Mouse (Mus musculus): ENCODE data around the gene Rhbdf1. TPM values are rescaled to one million over a fixed set of nuclear protein-coding genes. Genes with fewer than 3 reads are reported as not detected.

Gene Rhbdf1
- total and polyA plus RNA-seq, 3 experiments: 24.7 to 37.6 (median 34.2) TPM

GRCm38 (mm10) chr11:32161500-32161899, 60.6 kb downstream of the Rhbdf1 start:
- Histone ChIP-seq H3K27me3 (replicated peaks) (peaks cover 33% of the 10 kb centered on the region), H3K4me1 (ENCODE audit: control insufficient read depth in 1 of 2, insufficient read depth in 2 of 2) (peaks cover 3 to 6% of the 10 kb centered on the region in 2 experiments), H3K9ac (ENCODE audit: insufficient read depth, low read depth) (no peak overlapping the region), H3K79me2 (replicated peaks; ENCODE audit: control insufficient read depth, extremely low read depth, insufficient read depth, poor library complexity, severe bottlenecking) (no peaks in the 10 kb centered on the region), H3K4me2 (ENCODE audit: insufficient read depth, low read depth, poor library complexity, severe bottlenecking) (no peak overlapping the region), H3K9me3 (replicated peaks; ENCODE audit: low read length) (no peaks in the 10 kb centered on the region), H3K4me3 (replicated peaks in 1 of 3; ENCODE audit: low read depth in 2 of 3, low read length in 2 of 3, poor library complexity in 1 of 3) (no peak overlapping the region), H3K27ac (ENCODE audit: insufficient read depth, low read depth) (no peak overlapping the region), H3K36me3 (replicated peaks in 1 of 2; ENCODE audit: control insufficient read depth in 1 of 2, insufficient read depth in 1 of 2, low read length in 1 of 2) (no peaks in the 10 kb centered on the region)
- dilution Hi-C loops (cut with MboI; ENCODE audit: extremely low pct_ligation_motif_present, extremely low pct_unique_long_range_greater_than_20kb, low sequenced_read_pairs) (no loop called here), in situ Hi-C loops (cut with MboI; ENCODE audit: low pct_ligation_motif_present, low pct_unique_long_range_greater_than_20kb, low sequenced_read_pairs) (no loop called here)
- TF ChIP-seq IRF4 (IDR thresholded peaks at IDR 0.05; ENCODE audit: low read depth, low read length): no peak
- no peak for TF ChIP-seq ZKSCAN1 (IDR thresholded peaks at IDR 0.05; ENCODE audit: borderline replicate concordance, low read depth, low read length)
- no peak for TF ChIP-seq MEF2A (IDR thresholded peaks at IDR 0.05; ENCODE audit: borderline replicate concordance, low read depth, low read length)
- no peak for TF ChIP-seq CTCF (conservative IDR thresholded peaks at IDR 0.05 in 1 of 2, IDR thresholded peaks at IDR 0.05 in 1 of 2; ENCODE audit: low read depth in 2 of 2, low read length in 2 of 2)
- TF ChIP-seq TBP (conservative IDR thresholded peaks at IDR 0.05; ENCODE audit: low read depth, low read length): no peak
- TF ChIP-seq NELFE (IDR thresholded peaks at IDR 0.05; ENCODE audit: low read depth, low read length): no peak
- TF ChIP-seq TCF12 (IDR thresholded peaks at IDR 0.05; ENCODE audit: low read depth, low read length): no peak
- no peak for TF ChIP-seq ZMIZ1 (IDR thresholded peaks at IDR 0.05; ENCODE audit: low read depth, low read length)
- no peak for TF ChIP-seq HCFC1 (IDR thresholded peaks at IDR 0.05; ENCODE audit: low read depth, low read length)
- no peak for TF ChIP-seq SMC3 (IDR thresholded peaks at IDR 0.05; ENCODE audit: low read depth, low read length)
- TF ChIP-seq USF2 (conservative IDR thresholded peaks at IDR 0.05; ENCODE audit: low read depth, low read length): no peak
- TF ChIP-seq MAFK (IDR thresholded peaks at IDR 0.05; ENCODE audit: insufficient replicate concordance, low read length): no peak
- no peak for DNase-seq (ENCODE audit: extremely low read depth)

GRCm38 (mm10) chr11:32160341-32160740, 61.8 kb downstream of the Rhbdf1 start:
- H3K4me3 ChIP-seq (replicated peaks in 1 of 3; ENCODE audit: low read depth in 2 of 3, low read length in 2 of 3, poor library complexity in 1 of 3): no peak overlapping the region

More at GRCm38 (mm10) chr11:32160341-32160740, 61.8 kb downstream of the Rhbdf1 start:
- Histone ChIP-seq H3K9ac (ENCODE audit: insufficient read depth, low read depth) (no peak overlapping the region), H3K9me3 (replicated peaks; ENCODE audit: low read length) (no peaks in the 10 kb centered on the region), H3K4me2 (ENCODE audit: insufficient read depth, low read depth, poor library complexity, severe bottlenecking) (no peak overlapping the region), H3K4me1 (ENCODE audit: control insufficient read depth in 1 of 2, insufficient read depth in 2 of 2) (peaks cover 3 to 6% of the 10 kb centered on the region in 2 experiments), H3K27me3 (replicated peaks) (peaks cover 33% of the 10 kb centered on the region), H3K27ac (ENCODE audit: insufficient read depth, low read depth) (no peak overlapping the region), H3K36me3 (replicated peaks in 1 of 2; ENCODE audit: control insufficient read depth in 1 of 2, insufficient read depth in 1 of 2, low read length in 1 of 2) (no peaks in the 10 kb centered on the region), H3K79me2 (replicated peaks; ENCODE audit: control insufficient read depth, extremely low read depth, insufficient read depth, poor library complexity, severe bottlenecking) (no peaks in the 10 kb centered on the region)
- TF ChIP-seq MAZ (IDR thresholded peaks at IDR 0.05; ENCODE audit: low read depth, low read length): no peak
- no peak for TF ChIP-seq USF2 (conservative IDR thresholded peaks at IDR 0.05; ENCODE audit: low read depth, low read length)
- TF ChIP-seq RAD21 (IDR thresholded peaks at IDR 0.05; ENCODE audit: low read depth, low read length): no peak
- no peak for TF ChIP-seq SMC3 (IDR thresholded peaks at IDR 0.05; ENCODE audit: low read depth, low read length)
- TF ChIP-seq MXI1 (IDR thresholded peaks at IDR 0.05; ENCODE audit: low read depth, low read length): no peak
- TF ChIP-seq NRF1 (IDR thresholded peaks at IDR 0.05; ENCODE audit: low read depth, low read length): no peak
- no peak for TF ChIP-seq SIN3A (IDR thresholded peaks at IDR 0.05; ENCODE audit: low read length)
- TF ChIP-seq IRF4 (IDR thresholded peaks at IDR 0.05; ENCODE audit: low read depth, low read length): no peak
- TF ChIP-seq MAFK (IDR thresholded peaks at IDR 0.05; ENCODE audit: insufficient replicate concordance, low read length): no peak
- TF ChIP-seq MYC (IDR thresholded peaks at IDR 0.05; ENCODE audit: low read depth, low read length): no peak
- TF ChIP-seq ZC3H11A (IDR thresholded peaks at IDR 0.05; ENCODE audit: low read depth, low read length): no peak
- in situ Hi-C loops (cut with MboI; ENCODE audit: low pct_ligation_motif_present, low pct_unique_long_range_greater_than_20kb, low sequenced_read_pairs): no loop called here
- no peak for DNase-seq (ENCODE audit: extremely low read depth)
- dilution Hi-C loops (cut with MboI; ENCODE audit: extremely low pct_ligation_motif_present, extremely low pct_unique_long_range_greater_than_20kb, low sequenced_read_pairs): no loop called here

Other genes with a start within 250 kb of the Rhbdf1 start
- gene Nsg2, start 221.8 kb downstream of the Rhbdf1 start, total RNA-seq (2012; rRNA removed): 1.4 and 2.8 TPM in 2 replicates
- gene Nsg2, start 221.8 kb downstream of the Rhbdf1 start, total RNA-seq (2014; rRNA removed): 7.3 and 7.5 TPM in 2 replicates
- gene Nsg2, start 221.8 kb downstream of the Rhbdf1 start, polyA plus RNA-seq (2012; ENCODE audit: insufficient read length, low read depth): 7.4 and 7.6 TPM in 2 replicates
- gene Il9r, start 22.0 kb downstream of the Rhbdf1 start, total RNA-seq (2012; rRNA removed): 16.8 and 20.0 TPM in 2 replicates
- 51.6 and 52.1 TPM in 2 replicates for gene Il9r, start 22.0 kb downstream of the Rhbdf1 start, total RNA-seq (2014; rRNA removed)
- gene Il9r, start 22.0 kb downstream of the Rhbdf1 start, polyA plus RNA-seq (2012; ENCODE audit: insufficient read length, low read depth): 45.3 and 47.5 TPM in 2 replicates
- gene Snrnp25, start 16.9 kb downstream of the Rhbdf1 start, total RNA-seq (2012; rRNA removed): 113 and 123 TPM in 2 replicates
- gene Snrnp25, start 16.9 kb downstream of the Rhbdf1 start, total RNA-seq (2014; rRNA removed): 162 and 208 TPM in 2 replicates
- gene Snrnp25, start 16.9 kb downstream of the Rhbdf1 start, polyA plus RNA-seq (2012; ENCODE audit: insufficient read length, low read depth): 106 and 131 TPM in 2 replicates
- 40.3 and 41.9 TPM in 2 replicates for gene Mpg, start 4.2 kb upstream of the Rhbdf1 start, total RNA-seq (2012; rRNA removed)
- gene Mpg, start 4.2 kb upstream of the Rhbdf1 start, total RNA-seq (2014; rRNA removed): 36.2 and 39.1 TPM in 2 replicates
- gene Mpg, start 4.2 kb upstream of the Rhbdf1 start, polyA plus RNA-seq (2012; ENCODE audit: insufficient read length, low read depth): 39.6 and 41.5 TPM in 2 replicates
- 51.7 and 58.7 TPM in 2 replicates for gene Nprl3, start 45.4 kb upstream of the Rhbdf1 start, total RNA-seq (2012; rRNA removed)
- gene Nprl3, start 45.4 kb upstream of the Rhbdf1 start, total RNA-seq (2014; rRNA removed): 43.1 and 47.9 TPM in 2 replicates
- 66.8 and 79.8 TPM in 2 replicates for gene Nprl3, start 45.4 kb upstream of the Rhbdf1 start, polyA plus RNA-seq (2012; ENCODE audit: insufficient read length, low read depth)
- gene Hba-x, start 54.1 kb upstream of the Rhbdf1 start, total RNA-seq (2012; rRNA removed): not detected in 2 replicates
- not detected in 2 replicates for gene Hba-x, start 54.1 kb upstream of the Rhbdf1 start, total RNA-seq (2014; rRNA removed)
- not detected in 2 replicates for gene Hba-x, start 54.1 kb upstream of the Rhbdf1 start, polyA plus RNA-seq (2012; ENCODE audit: insufficient read length, low read depth)
- gene Hba-a1, start 61.2 kb upstream of the Rhbdf1 start, total RNA-seq (2012; rRNA removed): 1.9 and 4.9 TPM in 2 replicates
- 4.1 and 5.2 TPM in 2 replicates for gene Hba-a1, start 61.2 kb upstream of the Rhbdf1 start, total RNA-seq (2014; rRNA removed)
- gene Hba-a1, start 61.2 kb upstream of the Rhbdf1 start, polyA plus RNA-seq (2012; ENCODE audit: insufficient read length, low read depth): 3.3 and 4.7 TPM in 2 replicates
- not detected in 2 replicates for gene Hbq1b, start 64.7 kb upstream of the Rhbdf1 start, total RNA-seq (2012; rRNA removed)
- not detected in 2 replicates for gene Hbq1b, start 64.7 kb upstream of the Rhbdf1 start, total RNA-seq (2014; rRNA removed)
- gene Hbq1b, start 64.7 kb upstream of the Rhbdf1 start, polyA plus RNA-seq (2012; ENCODE audit: insufficient read length, low read depth): not detected in 2 replicates
- 2.6 and 4.6 TPM in 2 replicates for gene Hba-a2, start 74.2 kb upstream of the Rhbdf1 start, total RNA-seq (2012; rRNA removed)
- gene Hba-a2, start 74.2 kb upstream of the Rhbdf1 start, total RNA-seq (2014; rRNA removed): 2.9 and 3.1 TPM in 2 replicates
- gene Hba-a2, start 74.2 kb upstream of the Rhbdf1 start, polyA plus RNA-seq (2012; ENCODE audit: insufficient read length, low read depth): 10.3 and 13.3 TPM in 2 replicates
- gene Hbq1a, start 77.8 kb upstream of the Rhbdf1 start, total RNA-seq (2012; rRNA removed): not detected in 2 replicates
- gene Hbq1a, start 77.8 kb upstream of the Rhbdf1 start, total RNA-seq (2014; rRNA removed): not detected in 2 replicates
- gene Hbq1a, start 77.8 kb upstream of the Rhbdf1 start, polyA plus RNA-seq (2012; ENCODE audit: insufficient read length, low read depth): not detected in 2 replicates
- 5.3 and 6.7 TPM in 2 replicates for gene Sh3pxd2b, start 125.5 kb upstream of the Rhbdf1 start, total RNA-seq (2012; rRNA removed)
- 1.7 and 2.4 TPM in 2 replicates for gene Sh3pxd2b, start 125.5 kb upstream of the Rhbdf1 start, total RNA-seq (2014; rRNA removed)
- gene Sh3pxd2b, start 125.5 kb upstream of the Rhbdf1 start, polyA plus RNA-seq (2012; ENCODE audit: insufficient read length, low read depth): 11.3 and 13.2 TPM in 2 replicates
- gene Ubtd2, start 233.1 kb upstream of the Rhbdf1 start, total RNA-seq (2012; rRNA removed): 10.3 and 13.4 TPM in 2 replicates
- 17.8 and 21.4 TPM in 2 replicates for gene Ubtd2, start 233.1 kb upstream of the Rhbdf1 start, total RNA-seq (2014; rRNA removed)
- 17.4 and 18.2 TPM in 2 replicates for gene Ubtd2, start 233.1 kb upstream of the Rhbdf1 start, polyA plus RNA-seq (2012; ENCODE audit: insufficient read length, low read depth)

All from CH12.LX (cell line).